Mouse (Mus musculus): ENCODE data around the gene Foxc1.

DNA sequence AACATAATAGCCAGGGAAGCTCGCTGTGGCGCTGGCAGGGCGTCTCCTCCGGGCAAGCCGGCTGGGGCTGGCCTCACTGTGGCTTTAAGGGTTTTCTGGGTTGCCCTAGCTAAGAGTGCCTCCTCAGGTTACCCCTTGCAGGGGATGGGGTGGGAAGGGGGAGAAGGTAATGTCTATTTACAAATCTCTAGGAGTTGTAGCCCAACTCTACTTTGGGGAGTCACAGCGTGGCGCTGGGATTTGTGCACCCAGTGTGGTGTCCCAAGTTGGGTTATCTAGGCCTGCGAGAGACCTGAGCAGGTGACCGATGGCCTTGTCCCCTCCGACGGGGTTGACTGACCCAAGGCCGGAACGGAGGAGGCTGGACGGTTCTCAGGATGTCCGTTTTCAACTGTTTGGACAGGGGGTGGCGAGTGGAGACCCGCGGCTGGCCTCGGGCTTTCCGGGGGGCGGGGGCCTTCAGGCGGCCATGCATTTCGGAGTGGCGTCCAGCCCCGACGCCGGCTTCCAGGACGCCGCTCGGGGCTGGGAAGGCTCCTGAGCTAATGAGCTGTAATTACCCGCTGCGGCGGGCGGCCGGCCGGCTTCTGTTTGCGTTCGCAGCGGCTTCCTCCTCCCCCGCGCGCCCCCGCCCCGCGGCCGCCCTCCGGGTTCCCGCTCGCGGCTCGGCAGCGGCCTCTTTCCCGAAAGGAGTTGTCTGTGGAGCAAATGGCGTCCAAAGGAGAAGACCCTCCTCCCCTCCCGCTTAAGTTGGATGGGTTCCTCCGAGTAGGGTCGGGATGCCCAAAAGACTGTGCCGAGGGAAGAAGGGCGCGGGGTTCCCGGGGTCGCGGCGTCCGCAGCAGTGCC is 4.5 kb downstream of the Foxc1 start:
- TF ChIP-seq GATA1 (IDR thresholded peaks at IDR 0.05; ENCODE audit: borderline replicate concordance, low read length) (no peak), CTCF (IDR thresholded peaks at IDR 0.05; ENCODE audit: low read depth, low read length) (no peak), POLR2AphosphoS5 (IDR thresholded peaks at IDR 0.05; ENCODE audit: insufficient replicate concordance, low read depth, low read length) (no peak)

Data from G1E (cell line).